Mouse (Mus musculus): ENCODE data around the gene Zfp12. TPM values are rescaled to one million over a fixed set of nuclear protein-coding genes. Genes with fewer than 3 reads are reported as not detected.

The Zfp12 gene
- polyA plus RNA-seq, 1 experiment, result 5.6 TPM

DNA sequence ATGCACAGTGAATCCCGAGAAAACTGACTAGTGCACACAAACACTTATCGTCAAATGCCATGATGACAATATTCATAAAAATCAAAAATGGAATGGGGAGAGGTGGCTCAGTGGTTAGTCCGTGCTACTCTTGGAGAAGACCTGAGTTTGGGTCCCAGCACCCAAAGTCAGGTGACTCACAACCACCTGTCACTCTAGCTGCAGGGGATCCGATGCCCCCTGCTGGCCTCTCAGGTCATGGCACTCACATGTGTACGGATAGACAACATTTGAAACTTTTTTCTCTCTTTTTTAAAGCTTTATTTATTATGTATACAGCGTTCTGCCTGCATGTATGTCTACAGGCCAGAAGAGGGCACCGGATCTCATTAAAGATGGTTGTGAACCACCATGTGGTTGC lies 63.4 kb downstream of the Zfp12 start:
- no peak overlapping the region for H3K4me3 ChIP-seq (replicated peaks; ENCODE audit: control insufficient read depth, low read depth, low read length)
- no peak overlapping the region for H3K27ac ChIP-seq (ENCODE audit: control insufficient read depth, insufficient read depth, low read depth, low read length, poor library complexity)
- peak; percentile 35; the same call in 1 of the 2 replicates for TF ChIP-seq CTCF (IDR thresholded peaks at IDR 0.05; ENCODE audit: control insufficient read depth, insufficient read depth, low read length)
- no peak for TF ChIP-seq POLR2A (IDR thresholded peaks at IDR 0.05; ENCODE audit: borderline replicate concordance, control insufficient read depth, low read depth, low read length)
- H3K4me1 ChIP-seq (ENCODE audit: control insufficient read depth, insufficient read depth, low read length), result no peaks in the 10 kb centered on the region
- WGBS, result 91% methylated on average over 7 of the region's 7 CpGs

Other genes with a start within 250 kb of the Zfp12 start
- gene Rnf216, start 122.2 kb upstream of the Zfp12 start, polyA plus RNA-seq (2011; ENCODE audit: insufficient read depth, insufficient read length, low replicate concordance, missing spikeins), result 17.5 and 28.5 TPM in 2 replicates
- not detected in 2 replicates for gene Olfr718-ps1, start 87.6 kb upstream of the Zfp12 start, polyA plus RNA-seq (2011; ENCODE audit: insufficient read depth, insufficient read length, low replicate concordance, missing spikeins)
- 3.8 and 6.9 TPM in 2 replicates for gene Rbak, start 54.4 kb upstream of the Zfp12 start, polyA plus RNA-seq (2011; ENCODE audit: insufficient read depth, insufficient read length, low replicate concordance, missing spikeins)
- gene Spdye4b, start 54.1 kb upstream of the Zfp12 start, polyA plus RNA-seq (2011; ENCODE audit: insufficient read depth, insufficient read length, low replicate concordance, missing spikeins), result not detected in 2 replicates
- not detected in 2 replicates for gene Spdye4a, start 8.3 kb upstream of the Zfp12 start, polyA plus RNA-seq (2011; ENCODE audit: insufficient read depth, insufficient read length, low replicate concordance, missing spikeins)
- gene Zfp316, start 34.9 kb downstream of the Zfp12 start, polyA plus RNA-seq (2011; ENCODE audit: insufficient read depth, insufficient read length, low replicate concordance, missing spikeins), result 0.87 and 0.90 TPM in 2 replicates
- not detected in 2 replicates for gene Zfp853, start 58.5 kb downstream of the Zfp12 start, polyA plus RNA-seq (2011; ENCODE audit: insufficient read depth, insufficient read length, low replicate concordance, missing spikeins)
- gene E130309D02Rik, start 80.2 kb downstream of the Zfp12 start, polyA plus RNA-seq (2011; ENCODE audit: insufficient read depth, insufficient read length, low replicate concordance, missing spikeins), result 7.6 and 13.1 TPM in 2 replicates
- gene Zdhhc4, start 94.1 kb downstream of the Zfp12 start, polyA plus RNA-seq (2011; ENCODE audit: insufficient read depth, insufficient read length, low replicate concordance, missing spikeins), result 21.0 and 33.2 TPM in 2 replicates
- not detected in 2 replicates for gene Grid2ip, start 122.2 kb downstream of the Zfp12 start, polyA plus RNA-seq (2011; ENCODE audit: insufficient read depth, insufficient read length, low replicate concordance, missing spikeins)
- 18.4 and 24.9 TPM in 2 replicates for gene Kdelr2, start 168.7 kb downstream of the Zfp12 start, polyA plus RNA-seq (2011; ENCODE audit: insufficient read depth, insufficient read length, low replicate concordance, missing spikeins)
- gene Daglb, start 229.4 kb downstream of the Zfp12 start, polyA plus RNA-seq (2011; ENCODE audit: insufficient read depth, insufficient read length, low replicate concordance, missing spikeins), result 11.3 and 12.4 TPM in 2 replicates

Data from bone marrow, adult 2 months (tissue).